ENCODE assay signal across 8 mouse cellular contexts in the genomic region with DNA sequence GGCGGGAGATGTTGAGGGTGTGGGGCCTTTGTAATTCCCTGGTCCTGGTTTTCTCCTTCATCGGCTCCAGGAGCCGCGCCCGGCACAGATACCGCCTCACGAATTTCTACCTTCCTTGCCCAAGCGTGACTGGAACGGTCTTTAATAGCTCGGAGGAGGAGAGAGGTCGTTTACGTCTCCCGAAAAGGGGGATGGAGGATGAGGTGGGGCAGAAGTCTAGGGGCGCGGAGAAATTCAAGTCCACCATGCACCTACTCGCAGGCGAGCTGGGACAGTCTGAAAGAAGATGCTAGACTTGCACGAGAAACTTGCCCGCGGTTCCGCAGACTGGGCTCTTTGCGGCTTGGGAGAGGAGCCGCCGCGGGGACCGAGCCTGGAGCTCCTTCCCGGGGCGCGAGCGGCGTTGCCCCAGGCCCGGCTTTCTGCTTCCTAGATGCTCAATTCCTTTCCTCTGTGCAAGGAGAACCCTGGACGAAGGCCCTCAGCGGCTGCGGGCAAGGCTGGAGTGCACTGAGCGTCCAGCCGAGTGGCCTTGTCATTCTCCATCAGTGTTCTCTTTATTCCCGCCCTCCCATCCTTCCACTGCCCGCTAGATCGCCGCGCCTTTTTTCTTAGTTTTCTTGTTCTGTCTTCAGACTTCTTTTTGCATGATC. TPM values are rescaled to one million over a fixed set of nuclear protein-coding genes. Genes with fewer than 3 reads are reported as not detected.
DNase-seq lines count a peak whose midpoint lies in the region; ATAC-seq and TF ChIP-seq lines count a peak whose summit lies in the region.

No protein-coding gene starts in this region.

- DNase-seq in kidney, adult 9 months: peak; percentile 9
- no peak for DNase-seq in kidney, adult 18-20 months
- DNase-seq in R1 (ENCODE audit: low read depth, low spot score): peak; percentile 44
- DNase-seq in lung, postnatal 10 days: peak; percentile 16
- DNase-seq in spleen, adult 2 months (ENCODE audit: low read depth in 1 of 2, low spot score in 2 of 2): peak in 1 of 2 experiments; percentile 6
- no peak for DNase-seq in left cerebral cortex, adult 8-10 months (ENCODE audit: low spot score in 2 of 2)

- H3K27ac ChIP-seq in intestine, embryonic 15.5 days: peak overlapping the region; percentile 93
- H3K27ac ChIP-seq in spleen, adult 2 months (ENCODE audit: insufficient read depth, low read length): peak overlapping the region; percentile 15

- peaks cover 13% of the 10 kb centered on the region for H3K36me3 ChIP-seq in intestine, embryonic 15.5 days
- no peaks in the 10 kb centered on the region; the same call in 1 of the 2 replicates for H3K36me3 ChIP-seq in spleen, adult 2 months (ENCODE audit: control insufficient read depth, insufficient read depth, low read length)

- H3K9ac ChIP-seq in intestine, embryonic 15.5 days: peak overlapping the region; percentile 84

- peak overlapping the region; percentile 59 for H3K4me2 ChIP-seq in intestine, embryonic 15.5 days (replicated peaks)

- H3K4me3 ChIP-seq in intestine, embryonic 15.5 days (replicated peaks): peak overlapping the region; percentile 95
- peak overlapping the region; percentile 64 for H3K4me3 ChIP-seq in spleen, adult 2 months (ENCODE audit: extremely low read depth, insufficient read depth, insufficient read length)

- 0 out of 2 replicates have a peak, but pooled peaks have one; percentile 8 for ATAC-seq in erythroblast, adult 5-6 weeks (replicated peaks; ENCODE audit: low FRiP score, poor library complexity, severe bottlenecking)
- no peak for ATAC-seq in intestine, embryonic 15.5 days

- TF ChIP-seq CTCF in spleen, adult 2 months (IDR thresholded peaks at IDR 0.05; ENCODE audit: extremely low read depth, insufficient read depth, insufficient read length, insufficient replicate concordance): no peak

- H3K4me1 ChIP-seq in intestine, embryonic 15.5 days (replicated peaks): 0 out of 2 replicates have a peak, but pooled peaks cover 6% of the 10 kb centered on the region
- no peaks in the 10 kb centered on the region for H3K4me1 ChIP-seq in spleen, adult 2 months (ENCODE audit: control insufficient read depth, insufficient read depth, insufficient read length)

- WGBS in intestine, embryonic 15.5 days: under 1% methylated on average over 42 of the region's 42 CpGs
- under 1% methylated on average over 42 of the region's 42 CpGs for WGBS in spleen, adult 2 months

- no peak for TF ChIP-seq POLR2A in spleen, adult 2 months (IDR thresholded peaks at IDR 0.05; ENCODE audit: low read depth, low read length)

- no peaks in the 10 kb centered on the region for H3K9me3 ChIP-seq in intestine, embryonic 15.5 days

- no peaks in the 10 kb centered on the region for H3K27me3 ChIP-seq in intestine, embryonic 15.5 days (replicated peaks)
- no peaks in the 10 kb centered on the region for H3K27me3 ChIP-seq in spleen, adult 2 months (ENCODE audit: control insufficient read depth, insufficient read depth, low read length)

RNA-seq across cellular contexts. Expression of a gene that starts 0.6 kb away (rescaled TPM):
- 24.5 and 36.1 TPM in 2 replicates for total RNA-seq in erythroblast, adult 5-6 weeks (2015; ENCODE audit: low replicate concordance)
- 14.1 and 19.8 TPM in 2 replicates for total RNA-seq in erythroblast, adult 5-6 weeks (2017; ENCODE audit: low replicate concordance)
- polyA plus RNA-seq in intestine, embryonic 15.5 days (2015; fragmentation: Nextera tagmentation; extraction: Ambion mirVana): 41.2 and 46.6 TPM in 2 replicates
- polyA plus RNA-seq in spleen, adult 2 months (2012; rRNA removed): 2.5 and 2.6 TPM in 2 replicates
- total RNA-seq in left cerebral cortex, adult 8-10 months (2022): 10 to 100 TPM; 11.2 to 13.8 (median 12.4) TPM

RNA-seq across cellular contexts. Expression of a gene that starts 1.1 kb away (rescaled TPM):
- 19.2 and 25.0 TPM in 2 replicates for total RNA-seq in erythroblast, adult 5-6 weeks (2015; ENCODE audit: low replicate concordance)
- 6.6 and 8.8 TPM in 2 replicates for total RNA-seq in erythroblast, adult 5-6 weeks (2017; ENCODE audit: low replicate concordance)
- polyA plus RNA-seq in intestine, embryonic 15.5 days (2015; fragmentation: Nextera tagmentation; extraction: Ambion mirVana): 6.6 and 6.8 TPM in 2 replicates
- 0.69 and 0.84 TPM in 2 replicates for polyA plus RNA-seq in spleen, adult 2 months (2012; rRNA removed)
- total RNA-seq in left cerebral cortex, adult 8-10 months (2022): under 1 TPM; 0.15 to 0.50 (median 0.43) TPM

RNA-seq across cellular contexts. Expression of a gene that starts 17.2 kb away (rescaled TPM):
- total RNA-seq in erythroblast, adult 5-6 weeks (2015; ENCODE audit: low replicate concordance): 12.7 and 19.0 TPM in 2 replicates
- 28.4 and 36.2 TPM in 2 replicates for total RNA-seq in erythroblast, adult 5-6 weeks (2017; ENCODE audit: low replicate concordance)
- polyA plus RNA-seq in intestine, embryonic 15.5 days (2015; fragmentation: Nextera tagmentation; extraction: Ambion mirVana): 24.5 and 26.4 TPM in 2 replicates
- 1.4 and 1.7 TPM in 2 replicates for polyA plus RNA-seq in spleen, adult 2 months (2012; rRNA removed)
- total RNA-seq in left cerebral cortex, adult 8-10 months (2022): 100 to 1,000 TPM; 199 to 222 (median 214) TPM

RNA-seq across cellular contexts. Expression of a gene that starts 23.1 kb away (rescaled TPM):
- 3.3 and 5.2 TPM in 2 replicates for total RNA-seq in erythroblast, adult 5-6 weeks (2015; ENCODE audit: low replicate concordance)
- total RNA-seq in erythroblast, adult 5-6 weeks (2017; ENCODE audit: low replicate concordance): 4.1 and 5.4 TPM in 2 replicates
- 16.4 and 18.2 TPM in 2 replicates for polyA plus RNA-seq in intestine, embryonic 15.5 days (2015; fragmentation: Nextera tagmentation; extraction: Ambion mirVana)
- polyA plus RNA-seq in spleen, adult 2 months (2012; rRNA removed): 4.7 and 5.0 TPM in 2 replicates
- 10 to 100 TPM; 16.1 to 17.3 (median 16.5) TPM for total RNA-seq in left cerebral cortex, adult 8-10 months (2022)

RNA-seq across cellular contexts. Expression of a gene that starts 35.8 kb away (rescaled TPM):
- total RNA-seq in erythroblast, adult 5-6 weeks (2015; ENCODE audit: low replicate concordance): 1.2 TPM in 1 of 2 replicates, not detected in the other
- total RNA-seq in erythroblast, adult 5-6 weeks (2017; ENCODE audit: low replicate concordance): 1.3 TPM in 1 of 2 replicates, not detected in the other
- polyA plus RNA-seq in intestine, embryonic 15.5 days (2015; fragmentation: Nextera tagmentation; extraction: Ambion mirVana): 23.7 and 23.9 TPM in 2 replicates
- polyA plus RNA-seq in spleen, adult 2 months (2012; rRNA removed): 1.7 and 1.9 TPM in 2 replicates
- 10 to 100 TPM; 37.4 to 40.5 (median 39.0) TPM for total RNA-seq in left cerebral cortex, adult 8-10 months (2022)

Comparison
In these comparisons a context has a peak if more than half of its experiments do, and no peak if none do; other contexts are left out.
1. DNase-seq: peak in kidney, adult 9 months (single experiment), R1 (single experiment) and lung, postnatal 10 days (single experiment); none in kidney, adult 18-20 months (single experiment) and left cerebral cortex, adult 8-10 months (0 of 2).
2. RNA of a gene that starts 1.1 kb away (total RNA-seq): 6.6 to 25.0 TPM in erythroblast, adult 5-6 weeks; 0.15 to 0.50 TPM in left cerebral cortex, adult 8-10 months; every median in the first group is over 4 times any median in the second.
3. RNA of a gene that starts 17.2 kb away (total RNA-seq): 199 to 222 TPM in left cerebral cortex, adult 8-10 months; 12.7 to 36.2 TPM in erythroblast, adult 5-6 weeks; every median in the first group is over 4 times any median in the second.